Mouse (Mus musculus) intestine, embryonic 16.5 days (tissue): ENCODE measurements around the gene Ccdc33. TPM values are rescaled to one million over a fixed set of nuclear protein-coding genes. Genes with fewer than 3 reads are reported as not detected.

ENCODE experiments used
- ATAC-seq: fragments of 200-750 bp; cut with Nextera tagmentation; 2 replicates; pipeline ENCODE4 v1.8.0; 2017; ENCODE audit warnings: moderate TSS enrichment, moderate library complexity
- H3K27ac ChIP-seq: fragments of 300-500 bp; sonication (generic); 2 replicates; pipeline ENCODE4 v1.5.1; 2014; ENCODE audit warnings: mild to moderate bottlenecking, low read length
- H3K27me3 ChIP-seq: fragments of 300-500 bp; sonication (generic); replicated peaks from 2 replicates; pipeline ENCODE4 v1.6.1; 2014; ENCODE audit warnings: low read length, control low read depth, mixed read lengths; ENCODE audit not compliant: control insufficient read depth, insufficient read depth
- H3K36me3 ChIP-seq: fragments of 300-500 bp; sonication (generic); 2 replicates; pipeline ENCODE4 v1.6.1; 2014; ENCODE audit warnings: low read length, control low read depth; ENCODE audit not compliant: control insufficient read depth, insufficient read depth
- H3K4me1 ChIP-seq: fragments of 300-500 bp; sonication (generic); 2 replicates; pipeline ENCODE4 v1.6.1; 2014; ENCODE audit warnings: low read length, control low read depth, mixed read lengths; ENCODE audit not compliant: control insufficient read depth, insufficient read depth
- H3K4me2 ChIP-seq: fragments of 300-500 bp; sonication (generic); 2 replicates; pipeline ENCODE4 v1.6.1; 2014; ENCODE audit warnings: low read depth, low read length, control low read depth
- H3K4me3 ChIP-seq: fragments of 300-500 bp; sonication (generic); 2 replicates; pipeline ENCODE4 v1.5.1; 2014; ENCODE audit warnings: mild to moderate bottlenecking, low read length
- H3K9ac ChIP-seq: fragments of 300-500 bp; sonication (generic); 2 replicates; pipeline ENCODE4 v1.6.1; 2014; ENCODE audit warnings: low read depth, low read length
- H3K9me3 ChIP-seq: fragments of 300-500 bp; sonication (generic); 2 replicates; pipeline ENCODE4 v1.6.1; 2016; ENCODE audit warnings: low read length, control low read depth; ENCODE audit not compliant: control insufficient read depth
- WGBS: fragments of 180-500 bp; shearing (Covaris S2); extraction: QIAGEN DNeasy Blood & Tissue Kit; methylation state at CpG from one replicate; pipeline ENCODE4 v1.1.7; 2014; 5-methylcytosine and 5-hydroxymethylcytosine counted together
- polyA plus RNA-seq: library from polyadenylated mRNA; unstranded; fragments of >200 nt; fragmentation: Nextera tagmentation; extraction: Ambion mirVana; gene quantifications from 2 replicates; pipeline ENCODE4 v1.2.1, GENCODE M21; 2015

The Ccdc33 gene
- polyA plus RNA-seq, 1 experiment from 2014 or later: 0.82 TPM

GRCm38 (mm10) chr9:58155366-58155765, 36.7 kb upstream of the Ccdc33 start:
- H3K4me3 ChIP-seq: no peak overlapping the region
- no peak overlapping the region for H3K9ac ChIP-seq
- no peaks in the 10 kb centered on the region for H3K36me3 ChIP-seq
- no peak overlapping the region for H3K4me2 ChIP-seq
- peak overlapping the region; percentile 59 for H3K27ac ChIP-seq
- peaks cover 51% of the 10 kb centered on the region for H3K4me1 ChIP-seq
- H3K9me3 ChIP-seq: no peaks in the 10 kb centered on the region
- peak; percentile 25; the same call in 1 of the 2 replicates for ATAC-seq
- 34% methylated on average over 3 of the region's 3 CpGs for WGBS
- H3K27me3 ChIP-seq: no peaks in the 10 kb centered on the region

- no peak for ATAC-seq
- 79% methylated on average over 3 of the region's 3 CpGs for WGBS
- Histone ChIP-seq H3K4me1 (peaks cover 40% of the 10 kb centered on the region), H3K4me3 (no peak overlapping the region), H3K9me3 (no peaks in the 10 kb centered on the region), H3K27ac (peak overlapping the region; percentile 5; the same call in 1 of the 2 replicates), H3K4me2 (no peak overlapping the region), H3K36me3 (no peaks in the 10 kb centered on the region), H3K27me3 (no peaks in the 10 kb centered on the region), H3K9ac (no peak overlapping the region)
These were observed 34.5 kb upstream of the Ccdc33 start for GRCm38 (mm10) chr9:58153095-58153494.

GRCm38 (mm10) chr9:58150733-58151361, 32.2 kb upstream of the Ccdc33 start:
- Histone ChIP-seq H3K4me3 (no peak overlapping the region), H3K36me3 (no peaks in the 10 kb centered on the region), H3K4me1 (peaks cover 20% of the 10 kb centered on the region), H3K27me3 (no peaks in the 10 kb centered on the region), H3K9ac (no peak overlapping the region), H3K27ac (no peak overlapping the region), H3K4me2 (no peak overlapping the region), H3K9me3 (no peaks in the 10 kb centered on the region)
- ATAC-seq: no peak
- WGBS: 72% methylated on average over 4 of the region's 4 CpGs

- no peak for ATAC-seq
- WGBS: 63% methylated on average over 2 of the region's 2 CpGs
- no peak overlapping the region for H3K4me3 ChIP-seq
- no peak overlapping the region for H3K9ac ChIP-seq
- H3K36me3 ChIP-seq: no peaks in the 10 kb centered on the region
- H3K4me2 ChIP-seq: no peak overlapping the region
- H3K4me1 ChIP-seq: peaks cover 9% of the 10 kb centered on the region; the same call in 1 of the 2 replicates
- H3K27ac ChIP-seq: no peak overlapping the region
- H3K9me3 ChIP-seq: no peaks in the 10 kb centered on the region
- no peaks in the 10 kb centered on the region for H3K27me3 ChIP-seq
These were observed 30.2 kb upstream of the Ccdc33 start for GRCm38 (mm10) chr9:58148806-58149205.

GRCm38 (mm10) chr9:58145417-58145816, 26.8 kb upstream of the Ccdc33 start:
- H3K4me1 ChIP-seq: peaks cover 5% of the 10 kb centered on the region; the same call in 1 of the 2 replicates
- 82% methylated on average over 5 of the region's 5 CpGs for WGBS
- no peaks in the 10 kb centered on the region for H3K27me3 ChIP-seq
- no peaks in the 10 kb centered on the region for H3K36me3 ChIP-seq
- no peak overlapping the region for H3K27ac ChIP-seq
- no peak overlapping the region for H3K9ac ChIP-seq
- no peak overlapping the region for H3K4me2 ChIP-seq
- ATAC-seq: no peak
- no peaks in the 10 kb centered on the region for H3K9me3 ChIP-seq
- H3K4me3 ChIP-seq: no peak overlapping the region

GRCm38 (mm10) chr9:58144664-58145063, 26.0 kb upstream of the Ccdc33 start:
- no peaks in the 10 kb centered on the region for H3K36me3 ChIP-seq
- no peak for ATAC-seq
- H3K4me3 ChIP-seq: no peak overlapping the region
- H3K27me3 ChIP-seq: no peaks in the 10 kb centered on the region
- H3K9ac ChIP-seq: no peak overlapping the region
- WGBS: 71% methylated on average over 1 of the region's 1 CpGs
- no peak overlapping the region for H3K27ac ChIP-seq
- no peaks in the 10 kb centered on the region for H3K9me3 ChIP-seq
- H3K4me1 ChIP-seq: peaks cover 12% of the 10 kb centered on the region
- no peak overlapping the region for H3K4me2 ChIP-seq

- Histone ChIP-seq H3K36me3 (no peaks in the 10 kb centered on the region), H3K9ac (no peak overlapping the region), H3K9me3 (no peaks in the 10 kb centered on the region), H3K4me3 (no peak overlapping the region), H3K27ac (no peak overlapping the region), H3K27me3 (no peaks in the 10 kb centered on the region), H3K4me2 (no peak overlapping the region), H3K4me1 (peaks cover 14% of the 10 kb centered on the region)
- WGBS: 32% methylated on average over 7 of the region's 7 CpGs
- ATAC-seq: no peak
These were observed 24.8 kb upstream of the Ccdc33 start for GRCm38 (mm10) chr9:58143419-58143818.

GRCm38 (mm10) chr9:58139947-58140346, 21.3 kb upstream of the Ccdc33 start:
- peak; percentile 43; the same call in 1 of the 2 replicates for ATAC-seq
- Histone ChIP-seq H3K27ac (no peak overlapping the region), H3K4me1 (peaks cover 14% of the 10 kb centered on the region), H3K36me3 (no peaks in the 10 kb centered on the region), H3K9me3 (no peaks in the 10 kb centered on the region), H3K27me3 (no peaks in the 10 kb centered on the region), H3K4me2 (no peak overlapping the region), H3K4me3 (no peak overlapping the region), H3K9ac (no peak overlapping the region)
- WGBS: 19% methylated on average over 6 of the region's 6 CpGs

- Histone ChIP-seq H3K4me2 (no peak overlapping the region), H3K27me3 (no peaks in the 10 kb centered on the region), H3K4me1 (peaks cover 19% of the 10 kb centered on the region), H3K27ac (no peak overlapping the region), H3K9ac (no peak overlapping the region), H3K4me3 (no peak overlapping the region), H3K36me3 (no peaks in the 10 kb centered on the region), H3K9me3 (no peaks in the 10 kb centered on the region)
- ATAC-seq: 0 out of 2 replicates have a peak, but pooled peaks have one; percentile 16
- WGBS: 43% methylated on average over 2 of the region's 2 CpGs
These were observed 17.3 kb upstream of the Ccdc33 start for GRCm38 (mm10) chr9:58135921-58136321.

GRCm38 (mm10) chr9:58134906-58135305, 16.3 kb upstream of the Ccdc33 start:
- no peaks in the 10 kb centered on the region for H3K9me3 ChIP-seq
- no peak overlapping the region for H3K27ac ChIP-seq
- 37% methylated on average over 7 of the region's 7 CpGs for WGBS
- no peak overlapping the region for H3K9ac ChIP-seq
- no peak overlapping the region for H3K4me3 ChIP-seq
- no peaks in the 10 kb centered on the region for H3K27me3 ChIP-seq
- H3K4me2 ChIP-seq: no peak overlapping the region
- no peaks in the 10 kb centered on the region for H3K36me3 ChIP-seq
- H3K4me1 ChIP-seq: peaks cover 14% of the 10 kb centered on the region
- ATAC-seq: no peak
